Mouse (Mus musculus) erythroblast, adult 5-6 weeks (primary cell): ENCODE data around the gene Pitpna. TPM values are rescaled to one million over a fixed set of nuclear protein-coding genes. Genes with fewer than 3 reads are reported as not detected.

Experiments used
- ATAC-seq: replicated peaks from 2 replicates; pipeline ENCODE4 v1.8.0; 2016; ENCODE audit warnings: moderate number of reproducible peaks, mild to moderate bottlenecking, moderate TSS enrichment, inconsistent platforms; ENCODE audit not compliant: poor library complexity, low FRiP score, severe bottlenecking
- total RNA-seq, 2 experiments: library from RNA; stranded (forward) in 1 of 2; stranded (reverse) in 1 of 2; fragments of 150-400 nt in 1 of 2; fragments of 200-764, 138-1000 nt in 1 of 2; gene quantifications; 2 replicates each; pipeline versions ENCODE4 v1.2.3 to v1.2.4; 2015 to 2017; ENCODE audit warnings: low replicate concordance in 2 of 2

Gene Pitpna
- total RNA-seq, 2 experiments from 2014 or later, result 22.4 to 47.5 TPM

DNA sequence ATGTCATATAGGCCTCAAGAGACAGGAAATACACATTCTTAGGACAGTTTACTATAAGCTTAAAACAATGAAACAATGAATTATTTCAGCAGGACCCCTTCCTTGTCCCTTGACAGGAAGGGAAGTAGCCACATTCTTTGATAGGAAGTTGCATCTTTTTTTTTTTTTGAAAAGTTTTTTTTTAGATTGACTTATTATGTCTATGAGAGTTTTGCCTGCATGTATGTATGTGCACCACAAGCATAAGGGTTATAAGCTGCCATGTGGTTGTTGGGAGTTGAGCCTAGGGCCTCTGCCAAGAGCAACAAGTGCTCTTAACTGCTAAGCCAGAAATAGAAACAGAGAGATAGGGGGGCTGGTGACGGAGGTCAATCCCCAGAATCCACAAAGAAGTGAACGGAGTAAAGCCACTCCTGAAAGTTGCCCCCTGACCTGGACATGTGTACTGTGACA lies 36.2 kb downstream of the Pitpna start:
- ATAC-seq, result no peak

DNA sequence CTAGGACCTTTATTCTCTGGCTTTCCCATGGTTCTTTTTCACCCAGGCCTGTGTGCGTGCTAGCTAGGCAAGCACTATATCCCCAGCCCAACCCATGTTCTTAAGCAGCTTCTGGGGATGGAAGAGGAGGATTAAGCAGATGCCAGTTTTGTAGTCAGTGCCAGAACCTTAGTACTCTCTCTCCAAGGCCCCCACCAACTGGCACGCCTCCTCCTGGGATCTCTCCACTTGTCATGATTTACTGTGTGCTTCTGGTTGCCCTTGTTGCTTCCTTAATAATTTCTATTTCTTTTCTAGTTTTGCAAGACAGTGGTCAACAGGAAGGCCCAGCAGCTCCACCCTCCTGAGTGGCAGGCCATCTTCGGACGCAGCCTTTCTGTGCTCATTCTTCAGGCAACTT lies 37.9 kb downstream of the Pitpna start:
- ATAC-seq, result no peak

DNA sequence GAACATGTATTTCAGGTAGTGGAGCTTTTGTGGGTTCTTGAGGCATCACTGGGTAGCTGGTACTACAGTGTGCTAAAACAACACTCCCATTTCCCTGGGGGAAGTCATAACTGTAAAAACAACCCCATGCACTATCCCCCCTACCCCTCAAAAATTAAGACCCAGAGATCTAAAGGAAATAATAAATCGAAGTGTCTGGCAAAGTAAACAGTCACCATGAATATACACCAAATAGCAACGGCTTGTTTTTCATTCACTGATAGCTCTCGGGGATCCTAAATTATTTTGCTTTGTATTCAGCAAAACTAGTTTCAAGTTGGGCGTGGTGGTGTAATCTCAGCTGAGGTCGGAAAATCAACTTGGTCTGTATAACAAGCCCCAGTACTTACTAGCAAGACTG lies 42.2 kb downstream of the Pitpna start:
- no peak for ATAC-seq

DNA sequence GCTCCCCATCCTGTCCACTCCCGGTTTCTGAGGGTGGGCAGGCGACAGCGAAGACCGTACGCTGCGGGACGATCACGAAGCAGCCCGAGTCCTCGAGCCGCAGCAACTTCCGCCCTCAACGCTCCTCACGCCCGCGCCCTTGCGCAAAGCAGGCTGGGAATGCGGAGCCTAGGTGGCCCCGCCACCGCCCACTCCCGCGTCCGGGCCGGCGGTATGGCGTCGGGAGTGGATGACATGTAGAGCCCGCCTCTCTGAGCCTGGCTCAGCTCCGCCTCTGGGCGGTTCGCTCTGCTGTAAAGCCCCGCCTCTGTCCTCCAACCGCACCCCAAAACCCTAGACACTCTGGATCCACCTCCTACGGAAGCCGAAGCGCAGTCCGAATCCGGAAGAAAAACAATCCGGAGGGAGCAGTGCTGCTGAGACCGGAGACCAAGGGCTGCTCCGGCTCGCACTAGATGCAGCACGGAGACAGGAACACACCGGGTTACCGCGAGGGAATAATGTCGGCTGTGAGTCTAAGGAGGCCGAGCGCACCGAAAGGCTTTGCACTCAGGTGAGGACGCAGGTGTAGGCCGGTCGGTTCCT lies 42.8 kb downstream of the Pitpna start, which contains the start of gene Inpp5k:
Gene Inpp5k (plus strand): TSS at position 344 of the 585 bp plus-strand sequence.
- ATAC-seq, result peak; percentile 94

DNA sequence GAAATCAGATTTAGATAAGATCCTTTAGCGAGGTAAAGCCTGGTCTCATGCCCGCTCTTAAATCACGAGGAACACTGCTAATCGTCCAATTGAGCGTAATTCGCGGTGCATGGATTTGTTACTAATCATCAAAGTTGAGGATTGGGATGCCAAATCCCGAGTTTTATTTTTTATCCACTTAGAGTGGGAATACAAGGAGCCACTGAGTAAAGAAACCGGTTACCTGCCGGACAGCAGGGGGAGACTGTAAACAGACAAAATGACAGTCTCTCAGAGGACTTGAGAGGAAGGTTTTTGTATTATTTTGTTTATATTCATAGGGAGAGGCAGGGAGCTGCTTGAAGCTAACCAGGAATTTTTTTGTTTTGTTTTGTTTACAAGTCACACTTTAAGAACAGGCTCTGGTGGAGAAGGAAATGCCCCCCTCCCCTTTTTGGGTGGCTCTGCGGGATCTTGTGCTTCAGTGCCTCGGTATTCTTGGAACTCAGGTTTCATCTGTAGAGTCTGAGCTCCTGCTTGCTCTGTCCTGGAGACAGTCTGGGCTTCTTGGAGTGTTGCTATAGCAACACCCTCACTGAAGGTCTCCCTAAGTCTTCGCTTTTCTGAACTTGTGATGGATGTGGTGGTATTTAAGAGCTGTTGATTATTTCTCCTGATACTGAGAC lies 43.8 kb downstream of the Pitpna start:
- no peak for ATAC-seq

DNA sequence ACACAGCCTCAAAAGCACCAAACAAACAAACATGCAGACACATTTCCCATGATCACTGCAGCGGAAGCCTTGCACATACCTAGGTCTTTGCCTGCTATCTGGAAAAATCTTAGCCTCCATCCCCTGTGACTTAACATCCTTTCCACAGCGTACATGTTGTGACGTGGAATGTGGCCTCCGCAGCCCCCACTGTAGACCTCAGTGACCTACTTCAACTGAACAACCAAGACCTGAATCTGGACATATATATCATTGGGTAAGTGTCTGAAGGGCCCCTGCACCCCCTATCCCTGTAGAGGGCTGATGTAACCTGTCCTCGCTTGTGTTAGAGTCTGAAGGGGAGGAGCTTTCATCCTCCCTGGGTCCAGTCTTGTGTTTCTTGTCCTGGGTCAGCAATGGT lies 45.0 kb downstream of the Pitpna start:
- ATAC-seq, result no peak

DNA sequence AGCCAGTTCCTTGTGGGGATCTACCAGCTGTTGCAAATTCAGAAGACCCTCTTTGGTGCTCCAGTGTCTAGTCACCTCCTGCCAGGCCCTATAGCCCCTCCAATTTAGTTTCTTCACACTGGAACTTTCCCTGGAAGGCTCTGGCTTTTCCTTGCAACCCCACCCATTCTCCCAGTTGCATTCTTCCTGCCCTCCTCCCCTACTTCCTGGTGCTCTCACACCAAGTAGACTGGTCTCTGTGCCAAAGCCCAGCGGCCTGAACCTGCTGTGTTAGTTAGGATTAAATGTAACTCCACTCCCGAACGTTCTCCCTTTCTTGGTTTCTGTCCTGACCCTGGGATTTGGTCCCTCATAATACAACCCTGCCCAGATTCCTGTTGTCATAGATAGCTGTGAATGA lies 46.9 kb downstream of the Pitpna start:
- ATAC-seq, result no peak

DNA sequence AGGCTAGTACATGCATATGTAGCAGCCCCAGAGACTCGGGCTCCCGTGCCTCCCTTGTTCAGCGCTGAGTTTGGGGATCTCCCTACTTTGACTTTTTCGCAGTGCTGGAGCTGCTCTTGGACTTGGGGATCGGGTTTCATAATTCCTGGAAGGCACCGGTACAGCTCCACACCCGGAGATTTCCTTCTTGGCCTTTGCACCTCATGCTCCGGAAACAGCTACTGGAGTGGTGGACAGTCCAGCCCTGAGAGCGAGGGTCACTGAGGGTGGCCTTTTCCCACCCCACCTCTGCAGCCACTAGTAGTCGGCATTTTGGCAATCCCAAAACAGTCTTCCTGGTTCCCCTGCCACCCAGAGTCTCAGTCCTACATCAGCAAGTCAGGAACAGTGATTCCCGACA lies 47.4 kb downstream of the Pitpna start:
- no peak for ATAC-seq

DNA sequence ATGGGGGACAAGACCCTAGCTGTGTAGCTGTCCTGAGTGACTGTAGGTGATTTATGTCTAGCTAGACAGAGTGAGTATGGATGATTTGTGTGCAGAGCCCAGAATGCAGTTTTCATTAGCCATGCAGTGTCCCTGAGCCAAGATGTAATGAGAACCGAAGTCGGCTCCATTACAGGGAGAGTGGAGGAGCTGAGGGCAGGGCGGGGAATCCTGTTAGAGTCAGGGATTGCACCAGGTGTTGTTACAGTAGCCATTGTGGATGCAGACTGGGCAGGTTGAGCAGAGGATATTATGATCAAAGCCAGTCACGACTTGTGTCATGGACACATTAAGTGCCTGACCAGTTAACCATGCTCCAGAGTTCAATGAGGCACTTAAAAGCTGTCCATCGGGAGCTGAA lies 55.4 kb downstream of the Pitpna start:
- no peak for ATAC-seq

DNA sequence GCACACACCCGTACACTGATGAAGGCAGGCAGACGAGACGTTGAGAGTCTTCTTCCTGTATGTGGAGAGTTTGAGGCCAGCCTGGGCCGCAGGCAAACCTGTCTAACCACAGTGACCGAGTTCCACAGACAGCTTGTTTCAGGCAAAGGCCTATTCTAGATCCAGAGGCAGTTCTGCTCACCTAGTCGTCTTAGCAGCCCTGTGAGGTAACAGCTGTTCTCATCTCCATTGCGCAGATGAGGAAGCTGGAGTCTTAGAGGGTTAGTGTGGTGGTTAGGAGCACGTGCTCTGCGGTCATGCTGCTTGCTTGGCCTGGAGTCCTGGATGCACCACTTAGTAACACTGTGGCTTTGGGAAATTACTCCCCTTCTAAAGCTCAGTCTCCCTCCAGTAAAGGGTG lies 56.8 kb downstream of the Pitpna start:
- no peak for ATAC-seq

DNA sequence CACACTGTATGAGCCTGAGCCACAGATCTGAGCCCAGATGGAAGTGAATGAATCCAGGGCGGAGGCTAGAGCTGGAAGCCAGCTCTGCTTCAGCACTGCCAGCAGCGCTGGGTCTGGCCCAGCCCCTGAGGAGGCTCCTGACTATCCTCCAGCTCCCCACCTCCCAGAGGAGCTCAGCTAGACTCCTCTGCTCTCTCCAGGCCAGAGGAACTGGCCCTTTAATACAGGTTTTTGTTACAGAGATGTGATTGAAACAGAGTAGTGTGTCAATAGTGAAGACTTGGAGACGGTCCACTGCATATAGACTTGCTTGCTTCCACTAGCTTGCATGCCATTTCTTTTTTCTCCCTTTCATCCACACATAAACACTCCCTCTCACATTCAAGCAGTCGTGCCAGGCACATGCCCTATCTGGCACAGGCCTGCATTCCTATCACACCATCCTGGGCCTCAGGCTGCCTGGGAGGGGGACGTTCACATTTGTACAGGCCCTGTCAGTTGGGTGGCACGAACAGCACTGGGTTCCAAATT lies 59.8 kb downstream of the Pitpna start:
- ATAC-seq, result no peak

DNA sequence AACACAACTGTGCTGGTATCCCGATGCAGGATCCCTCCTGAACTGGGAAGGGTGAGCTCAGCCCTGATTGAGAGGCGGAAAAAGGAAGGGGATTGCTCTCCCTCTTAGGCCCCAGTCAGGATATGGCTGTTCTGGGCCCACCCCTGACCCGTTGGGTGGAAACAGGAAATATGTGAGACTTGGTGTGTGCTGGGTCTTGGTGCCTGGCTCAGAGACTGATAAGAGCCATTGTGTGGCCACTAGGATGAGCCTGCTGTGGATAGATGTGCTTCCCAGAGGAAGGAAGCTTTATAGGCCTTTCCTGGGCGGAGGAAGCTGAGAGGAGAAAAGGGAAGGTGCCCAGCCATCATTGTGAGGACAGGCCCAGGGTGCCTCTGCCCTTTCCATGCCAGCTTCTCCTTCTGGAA lies 61.3 kb downstream of the Pitpna start:
- ATAC-seq, result no peak

DNA sequence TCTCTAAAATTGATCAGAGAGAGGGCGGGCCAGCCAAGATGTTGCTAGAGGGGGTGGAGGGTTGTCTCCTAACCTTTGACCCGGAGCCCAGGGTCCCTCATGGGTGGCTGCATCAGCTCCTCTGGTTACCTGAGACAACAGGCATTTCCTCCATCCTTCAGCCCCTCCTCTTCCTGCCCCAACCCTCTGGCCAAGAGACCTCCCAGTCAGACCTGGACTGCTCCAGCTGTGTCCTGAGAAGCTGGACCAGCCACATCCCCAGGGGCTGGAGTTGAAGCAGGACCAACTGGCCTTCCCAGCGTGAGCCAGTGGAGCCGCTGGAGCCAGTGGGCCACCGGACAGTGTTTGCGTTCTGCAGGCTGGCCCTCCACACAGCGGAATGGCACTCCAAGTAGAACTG lies 62.4 kb downstream of the Pitpna start, which contains the start of gene Myo1c:
Gene Myo1c (plus strand): TSS at position 194 of the 400 bp plus-strand sequence.
- ATAC-seq, result no peak

DNA sequence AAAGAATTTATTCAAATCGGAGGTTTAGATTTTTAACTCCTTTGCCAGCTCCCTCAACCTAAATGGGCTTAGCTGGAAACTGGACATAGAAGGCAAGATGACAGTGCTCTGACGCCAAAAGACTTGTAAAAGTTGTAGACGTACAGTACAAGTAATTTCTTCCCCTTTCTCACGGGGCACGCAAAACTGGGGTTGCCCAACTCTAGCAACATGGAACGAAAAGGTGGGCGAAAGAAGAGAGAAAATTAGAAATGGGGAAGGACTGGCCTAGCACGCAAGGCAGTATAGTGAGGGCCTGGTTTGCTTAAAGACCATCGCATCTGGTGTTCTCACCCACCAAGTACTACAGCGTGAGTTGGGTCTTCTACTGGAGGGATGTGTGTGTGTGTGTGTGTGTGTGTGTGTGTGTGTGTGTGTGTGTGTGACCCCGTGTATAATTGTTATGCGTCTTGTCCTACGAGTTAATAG lies 63.1 kb downstream of the Pitpna start:
- no peak for ATAC-seq

DNA sequence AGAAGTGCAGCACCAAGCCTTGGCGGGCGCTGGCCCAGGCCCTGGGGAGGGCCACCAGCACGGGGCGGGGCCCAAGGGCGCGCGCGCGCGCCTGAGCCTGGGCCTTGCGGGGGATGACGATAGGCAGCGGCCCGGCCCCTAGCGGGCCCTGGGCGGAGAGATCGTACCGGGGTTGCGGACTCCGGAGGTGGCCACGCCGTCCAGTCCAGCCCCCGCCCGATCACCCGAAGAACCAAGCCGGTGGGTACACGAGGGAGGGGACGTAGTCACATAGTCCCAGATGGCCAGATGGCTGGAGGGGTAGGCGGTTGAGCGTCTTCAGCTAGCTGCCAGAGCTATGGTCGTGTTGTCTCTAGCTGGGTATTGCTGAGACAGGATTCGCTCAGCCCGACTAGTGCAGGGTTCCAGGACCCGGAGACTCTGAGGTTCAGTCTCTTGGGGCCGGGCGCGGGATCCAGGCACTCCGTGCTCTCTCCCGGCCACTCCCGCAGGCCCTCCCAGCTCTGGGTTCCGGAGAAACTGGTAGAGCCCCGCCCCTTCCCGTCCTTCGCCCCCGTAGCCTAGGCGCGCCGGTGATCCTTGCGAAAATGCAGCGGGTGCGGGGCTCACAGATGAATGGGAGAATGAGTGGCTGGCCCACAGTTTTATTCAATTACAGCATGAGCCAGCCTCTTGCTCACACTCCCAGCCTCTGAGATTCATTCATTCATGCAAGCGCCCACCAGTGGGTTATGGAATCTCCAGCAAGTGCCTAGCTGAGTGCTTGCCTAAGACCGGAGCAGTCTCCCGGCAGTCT lies 63.7 kb downstream of the Pitpna start:
- ATAC-seq, result peak; percentile 64

DNA sequence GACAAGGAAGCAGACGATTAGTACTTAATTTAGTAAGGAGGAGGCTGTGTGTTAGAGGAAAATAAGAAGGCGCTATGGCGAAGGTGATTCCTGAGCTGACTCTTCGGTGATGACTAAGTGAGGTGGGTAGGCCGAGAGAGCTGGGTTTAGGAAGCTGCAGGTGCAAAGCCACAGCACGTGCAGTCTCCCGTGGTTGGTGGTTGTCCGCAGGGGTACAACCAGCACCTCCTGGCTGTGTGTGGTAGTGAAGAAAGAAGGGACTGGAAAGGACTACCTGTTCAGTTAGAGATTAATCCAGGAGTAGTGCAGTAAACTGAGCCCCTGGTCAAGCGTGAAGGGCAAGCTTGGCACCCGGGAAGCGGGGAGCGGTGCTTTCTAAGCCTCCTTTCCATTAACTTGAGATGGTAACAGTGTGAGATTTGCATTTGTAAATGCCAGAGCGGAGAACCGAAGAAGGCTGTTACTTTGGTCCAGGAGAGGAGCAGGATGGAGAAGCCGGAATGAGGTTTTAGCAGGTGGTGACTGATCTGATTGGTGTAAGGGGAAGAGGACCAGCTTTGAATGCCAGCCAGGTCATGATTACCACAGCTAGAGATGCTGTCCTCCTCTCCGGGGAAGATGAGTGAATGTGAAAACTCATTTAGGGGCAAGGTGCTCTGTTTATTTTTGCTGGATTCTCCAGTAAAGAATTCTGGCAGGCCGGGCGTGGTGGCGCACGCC lies 64.5 kb downstream of the Pitpna start:
- ATAC-seq, result peak; percentile 6; the same call in 1 of the 2 replicates

DNA sequence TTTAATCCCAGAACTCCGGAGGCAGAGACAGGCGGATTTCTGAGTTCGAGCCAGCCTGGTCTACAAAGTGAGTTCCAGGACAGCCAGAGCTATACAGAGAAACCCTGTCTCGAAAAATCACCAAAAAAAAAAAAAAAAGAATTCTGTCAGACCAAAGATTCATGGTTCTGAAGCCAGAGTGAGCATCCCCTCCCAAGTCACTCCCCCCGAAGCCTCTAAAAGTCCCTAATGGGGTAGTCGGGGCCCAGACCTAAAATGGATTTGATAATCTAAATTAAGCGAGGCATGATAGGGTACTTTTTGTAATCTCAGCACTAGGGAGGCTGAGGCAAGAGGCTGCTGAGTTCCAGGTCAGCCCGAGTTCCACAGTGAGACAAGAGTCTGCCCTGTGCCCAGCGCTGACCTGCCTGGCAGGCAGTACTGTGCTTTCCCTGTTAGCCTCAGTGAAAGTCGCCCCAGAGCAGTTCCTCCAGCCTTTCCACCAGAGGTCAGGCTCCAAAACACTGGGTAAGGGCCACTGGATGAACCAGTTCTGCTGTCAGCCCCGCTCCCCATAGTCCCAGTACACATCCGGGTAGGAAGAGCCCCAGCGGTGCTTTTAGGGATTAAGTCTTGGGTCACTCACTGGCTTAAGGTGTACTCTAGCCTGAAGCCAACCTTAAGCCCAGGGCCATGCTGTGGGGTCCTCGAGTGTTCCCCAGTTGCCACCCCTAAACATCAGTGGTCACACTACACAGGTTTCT lies 65.2 kb downstream of the Pitpna start:
- no peak for ATAC-seq

DNA sequence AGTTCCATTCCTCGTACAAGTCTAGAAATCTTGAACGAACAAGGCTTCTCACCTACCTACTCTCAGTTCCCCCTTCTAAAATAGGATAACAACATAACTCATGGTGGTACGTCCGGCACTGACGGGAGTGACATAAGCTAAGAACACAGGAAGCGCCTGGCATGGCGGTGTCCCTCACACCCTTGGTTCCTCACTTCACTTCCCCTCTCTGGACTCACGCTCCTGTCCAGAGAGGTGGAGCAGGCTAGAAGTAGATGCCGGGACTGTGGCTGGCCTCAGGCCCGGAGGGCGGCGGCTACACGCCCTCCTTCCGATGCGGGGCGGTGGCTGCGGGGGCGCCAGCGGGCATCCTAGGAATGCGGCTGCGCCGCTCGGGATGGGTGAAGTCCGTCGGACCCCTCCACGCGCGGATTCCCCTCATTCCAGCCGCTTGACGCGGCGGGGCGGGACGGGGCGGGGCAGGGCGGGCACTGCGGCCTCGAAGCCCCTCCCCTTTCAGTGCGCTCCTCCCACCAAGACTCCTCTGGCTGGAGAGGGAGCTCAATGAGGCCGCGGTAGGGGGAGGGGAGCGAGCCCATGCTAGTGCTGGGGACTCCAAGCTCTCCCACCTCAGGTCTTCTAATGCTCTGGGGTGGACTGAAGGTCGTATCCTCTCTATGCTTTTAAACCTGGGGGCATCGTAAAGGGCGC lies 66.0 kb downstream of the Pitpna start:
- peak; percentile 50 for ATAC-seq
